Mouse (Mus musculus): ENCODE measurements at regions not wholly inside any gene's neighbourhood (a gene's known extent, or its start where the extent isn't known, plus 50 kb on each side); places are given as distances from the start of the nearest gene placed in this dataset.

GRCm38 (mm10) chr7:72513446-72513845 is 207.0 kb upstream of the Mctp2 start:
- no peak for TF ChIP-seq POLR2A (IDR thresholded peaks at IDR 0.05; ENCODE audit: low read depth, low read length)
- no peak for TF ChIP-seq CTCF (conservative IDR thresholded peaks at IDR 0.05; ENCODE audit: insufficient read depth, insufficient read length, low read depth, low read length)
- Histone ChIP-seq H3K4me3 (ENCODE audit: insufficient read depth, low read depth, low read length) (no peak overlapping the region), H3K27me3 (replicated peaks; ENCODE audit: control insufficient read depth, insufficient read depth, low read length) (no peaks in the 10 kb centered on the region), H3K4me1 (ENCODE audit: control insufficient read depth, insufficient read depth, low read length) (no peaks in the 10 kb centered on the region), H3K27ac (ENCODE audit: insufficient read depth, low read depth, low read length) (no peak overlapping the region), H3K36me3 (ENCODE audit: control insufficient read depth, insufficient read depth, low read length) (no peaks in the 10 kb centered on the region)
- DNase-seq, result peak; percentile 55
- 58% methylated on average over 4 of the region's 4 CpGs for WGBS

GRCm38 (mm10) chr7:72514851-72515250 is 208.4 kb upstream of the Mctp2 start:
- TF ChIP-seq CTCF (conservative IDR thresholded peaks at IDR 0.05; ENCODE audit: insufficient read depth, insufficient read length, low read depth, low read length) (no peak), POLR2A (IDR thresholded peaks at IDR 0.05; ENCODE audit: low read depth, low read length) (no peak)
- Histone ChIP-seq H3K4me3 (ENCODE audit: insufficient read depth, low read depth, low read length) (no peak overlapping the region), H3K36me3 (ENCODE audit: control insufficient read depth, insufficient read depth, low read length) (no peaks in the 10 kb centered on the region), H3K27me3 (replicated peaks; ENCODE audit: control insufficient read depth, insufficient read depth, low read length) (no peaks in the 10 kb centered on the region), H3K4me1 (ENCODE audit: control insufficient read depth, insufficient read depth, low read length) (0 out of 2 replicates have a peak, but pooled peaks cover 4% of the 10 kb centered on the region), H3K27ac (ENCODE audit: insufficient read depth, low read depth, low read length) (no peak overlapping the region)
- no peak for DNase-seq
- 88% methylated on average over 2 of the region's 2 CpGs for WGBS

GRCm38 (mm10) chr7:72518421-72518972 is 212.1 kb upstream of the Mctp2 start:
- H3K4me1 ChIP-seq (ENCODE audit: control insufficient read depth, insufficient read depth, low read length), result 0 out of 2 replicates have a peak, but pooled peaks cover 4% of the 10 kb centered on the region
- WGBS, result 56% methylated on average over 5 of the region's 5 CpGs

GRCm38 (mm10) chr7:72519359-72520115 is 213.1 kb upstream of the Mctp2 start:
- Histone ChIP-seq H3K36me3 (ENCODE audit: control insufficient read depth, insufficient read depth, low read length) (no peaks in the 10 kb centered on the region), H3K27me3 (replicated peaks; ENCODE audit: control insufficient read depth, insufficient read depth, low read length) (no peaks in the 10 kb centered on the region), H3K27ac (ENCODE audit: insufficient read depth, low read depth, low read length) (no peak overlapping the region), H3K4me1 (ENCODE audit: control insufficient read depth, insufficient read depth, low read length) (0 out of 2 replicates have a peak, but pooled peaks cover 4% of the 10 kb centered on the region), H3K4me3 (ENCODE audit: insufficient read depth, low read depth, low read length) (no peak overlapping the region)
- peak; percentile 50 for DNase-seq
- TF ChIP-seq POLR2A (IDR thresholded peaks at IDR 0.05; ENCODE audit: low read depth, low read length), result no peak
- no peak for TF ChIP-seq CTCF (conservative IDR thresholded peaks at IDR 0.05; ENCODE audit: insufficient read depth, insufficient read length, low read depth, low read length)
- 42% methylated on average over 6 of the region's 6 CpGs for WGBS

More at GRCm38 (mm10) chr7:72518421-72518972, 212.1 kb upstream of the Mctp2 start:
- TF ChIP-seq POLR2A (IDR thresholded peaks at IDR 0.05; ENCODE audit: low read depth, low read length) (no peak), CTCF (conservative IDR thresholded peaks at IDR 0.05; ENCODE audit: insufficient read depth, insufficient read length, low read depth, low read length) (no peak)
- H3K27ac ChIP-seq (ENCODE audit: insufficient read depth, low read depth, low read length), result no peak overlapping the region
- DNase-seq, result no peak
- no peaks in the 10 kb centered on the region for H3K36me3 ChIP-seq (ENCODE audit: control insufficient read depth, insufficient read depth, low read length)
- H3K27me3 ChIP-seq (replicated peaks; ENCODE audit: control insufficient read depth, insufficient read depth, low read length), result no peaks in the 10 kb centered on the region
- H3K4me3 ChIP-seq (ENCODE audit: insufficient read depth, low read depth, low read length), result no peak overlapping the region

- peak; percentile 32 for DNase-seq
- no peak overlapping the region for H3K27ac ChIP-seq (ENCODE audit: insufficient read depth, low read depth, low read length)
- H3K36me3 ChIP-seq (ENCODE audit: control insufficient read depth, insufficient read depth, low read length), result no peaks in the 10 kb centered on the region
- no peak overlapping the region for H3K4me3 ChIP-seq (ENCODE audit: insufficient read depth, low read depth, low read length)
- H3K4me1 ChIP-seq (ENCODE audit: control insufficient read depth, insufficient read depth, low read length), result no peaks in the 10 kb centered on the region
- no peak for TF ChIP-seq POLR2A (IDR thresholded peaks at IDR 0.05; ENCODE audit: low read depth, low read length)
- peak; percentile 61 for TF ChIP-seq CTCF (conservative IDR thresholded peaks at IDR 0.05; ENCODE audit: insufficient read depth, insufficient read length, low read depth, low read length)
- H3K27me3 ChIP-seq (replicated peaks; ENCODE audit: control insufficient read depth, insufficient read depth, low read length), result no peaks in the 10 kb centered on the region
- 80% methylated on average over 3 of the region's 3 CpGs for WGBS
Observed at GRCm38 (mm10) chr7:72528873-72529272, 222.5 kb upstream of the Mctp2 start.

GRCm38 (mm10) chr7:72538288-72538687 is 231.9 kb upstream of the Mctp2 start:
- no peak for TF ChIP-seq CTCF (conservative IDR thresholded peaks at IDR 0.05; ENCODE audit: insufficient read depth, insufficient read length, low read depth, low read length)
- no peak for TF ChIP-seq POLR2A (IDR thresholded peaks at IDR 0.05; ENCODE audit: low read depth, low read length)
- H3K27ac ChIP-seq (ENCODE audit: insufficient read depth, low read depth, low read length), result no peak overlapping the region
- no peak for DNase-seq
- H3K4me3 ChIP-seq (ENCODE audit: insufficient read depth, low read depth, low read length), result no peak overlapping the region
- 79% methylated on average over 6 of the region's 6 CpGs for WGBS
- no peaks in the 10 kb centered on the region for H3K4me1 ChIP-seq (ENCODE audit: control insufficient read depth, insufficient read depth, low read length)
- no peaks in the 10 kb centered on the region for H3K36me3 ChIP-seq (ENCODE audit: control insufficient read depth, insufficient read depth, low read length)
- no peaks in the 10 kb centered on the region for H3K27me3 ChIP-seq (replicated peaks; ENCODE audit: control insufficient read depth, insufficient read depth, low read length)

GRCm38 (mm10) chr7:72539915-72540314 is 233.5 kb upstream of the Mctp2 start:
- Histone ChIP-seq H3K27me3 (replicated peaks; ENCODE audit: control insufficient read depth, insufficient read depth, low read length) (no peaks in the 10 kb centered on the region), H3K4me1 (ENCODE audit: control insufficient read depth, insufficient read depth, low read length) (no peaks in the 10 kb centered on the region), H3K4me3 (ENCODE audit: insufficient read depth, low read depth, low read length) (no peak overlapping the region), H3K27ac (ENCODE audit: insufficient read depth, low read depth, low read length) (no peak overlapping the region), H3K36me3 (ENCODE audit: control insufficient read depth, insufficient read depth, low read length) (no peaks in the 10 kb centered on the region)
- TF ChIP-seq CTCF (conservative IDR thresholded peaks at IDR 0.05; ENCODE audit: insufficient read depth, insufficient read length, low read depth, low read length), result no peak
- TF ChIP-seq POLR2A (IDR thresholded peaks at IDR 0.05; ENCODE audit: low read depth, low read length), result no peak
- no peak for DNase-seq

All from kidney, adult 2 months (tissue).